Mouse (Mus musculus) hindbrain, postnatal 0 days (tissue): Measurements from ENCODE around the gene Prss48. TPM values are rescaled to one million over a fixed set of nuclear protein-coding genes. Genes with fewer than 3 reads are reported as not detected.

Source experiments
- ATAC-seq: fragments of 200-750 bp; cut with Nextera tagmentation; 2 replicates; pipeline ENCODE4 v1.8.0; 2017; ENCODE audit warnings: mild to moderate bottlenecking, moderate TSS enrichment, moderate library complexity
- DNase-seq: peaks from one replicate; pipeline ENCODE4 v3.0.0-alpha.2; 2015; ENCODE audit warnings: low spot score
- H3K27ac ChIP-seq: fragments of 300-500 bp; sonication (generic); 2 replicates; pipeline ENCODE4 v1.5.1; 2014; ENCODE audit warnings: mild to moderate bottlenecking
- H3K27me3 ChIP-seq: fragments of 300-500 bp; sonication (generic); 2 replicates; pipeline ENCODE4 v1.6.1; 2014; ENCODE audit warnings: low read length, mixed read lengths; ENCODE audit not compliant: insufficient read depth
- H3K36me3 ChIP-seq: fragments of 300-500 bp; sonication (generic); 2 replicates; pipeline ENCODE4 v1.6.1; 2014; ENCODE audit warnings: low read length, mixed read lengths; ENCODE audit not compliant: insufficient read depth
- H3K4me1 ChIP-seq: fragments of 300-500 bp; sonication (generic); 2 replicates; pipeline ENCODE4 v1.6.1; 2014; ENCODE audit warnings: antibody characterized with exemption, low read length, mixed read lengths; ENCODE audit not compliant: insufficient read depth
- H3K4me2 ChIP-seq: fragments of 300-500 bp; sonication (generic); 2 replicates; pipeline ENCODE4 v1.6.1; 2014; ENCODE audit warnings: low read depth, mild to moderate bottlenecking, low read length, moderate library complexity, mixed read lengths
- H3K4me3 ChIP-seq: fragments of 300-500 bp; sonication (generic); 2 replicates; pipeline ENCODE4 v1.5.1; 2014; ENCODE audit warnings: low read length
- H3K9ac ChIP-seq: fragments of 300-500 bp; sonication (generic); replicated peaks from 2 replicates; pipeline ENCODE4 v1.6.1; 2014; ENCODE audit warnings: mild to moderate bottlenecking, low read length, moderate library complexity, mixed read lengths
- H3K9me3 ChIP-seq: fragments of 300-500 bp; sonication (generic); 2 replicates; pipeline ENCODE4 v1.6.1; 2016; ENCODE audit warnings: low read length, mixed read lengths
- CTCF ChIP-seq: IDR thresholded peaks from 2 replicates; pipeline ENCODE4 v1.5.1; 2016; ENCODE audit warnings: antibody characterized with exemption, control low read depth, low read depth
- WGBS: fragments of 180-500 bp; shearing (Covaris S2); extraction: QIAGEN DNeasy Blood & Tissue Kit; methylation state at CpG from one replicate; pipeline ENCODE4 v1.1.7; 2014; 5-methylcytosine and 5-hydroxymethylcytosine counted together
- polyA plus RNA-seq: library from polyadenylated mRNA; unstranded; fragments of >200 nt; fragmentation: Nextera tagmentation; extraction: Ambion mirVana; gene quantifications from 2 replicates; pipeline ENCODE4 v1.2.1, GENCODE M21; 2015
- total RNA-seq: library from RNA; depleted of rRNA; stranded (reverse); fragments of >200 nt; gene quantifications from 2 replicates; pipeline ENCODE4 v1.2.3, GENCODE M21; 2014; rRNA removed

The Prss48 gene
- not detected in 2 replicates for total RNA-seq
- not detected in 2 replicates for polyA plus RNA-seq

DNA sequence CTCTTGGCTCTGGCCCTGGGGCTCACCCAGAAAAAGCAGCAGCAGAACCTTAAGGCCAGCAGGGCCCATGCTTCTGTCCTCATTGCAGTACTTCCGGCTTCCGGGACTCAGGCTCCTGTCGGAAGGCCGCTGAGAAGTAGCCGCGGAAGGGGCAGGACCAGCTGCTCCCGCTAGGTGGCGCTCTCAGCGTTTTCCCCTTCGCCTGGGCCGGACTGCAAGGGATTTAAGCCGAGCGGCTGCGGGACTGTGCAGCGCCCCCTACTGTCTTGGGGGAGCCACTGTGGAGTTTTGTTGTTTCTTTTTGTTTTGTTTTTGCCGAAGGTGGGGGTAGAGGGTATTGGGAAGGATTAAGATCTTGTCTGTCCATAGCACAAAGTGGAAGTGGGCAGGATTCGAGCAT lies at the start of gene Prss48:
Gene Prss48 (minus strand): TSS at position 69 of the 400 bp plus-strand sequence.
- ATAC-seq, result no peak
- DNase-seq, result no peak
- H3K9me3 ChIP-seq, result no peaks in the 10 kb centered on the region
- no peak within 1 kb of the TSS for H3K9ac ChIP-seq
- no peaks in the 10 kb centered on the region for H3K36me3 ChIP-seq
- 79% methylated on average over 17 of the region's 17 CpGs for WGBS
- 0 out of 2 replicates have a peak, but pooled peaks cover 5% of the 10 kb centered on the region for H3K4me1 ChIP-seq
- no peak within 1 kb of the TSS for H3K27ac ChIP-seq
- no peak within 1 kb of the TSS for H3K4me2 ChIP-seq
- peak; percentile 45 for TF ChIP-seq CTCF
- H3K27me3 ChIP-seq, result no peaks in the 10 kb centered on the region
- no peak within 1 kb of the TSS for H3K4me3 ChIP-seq

DNA sequence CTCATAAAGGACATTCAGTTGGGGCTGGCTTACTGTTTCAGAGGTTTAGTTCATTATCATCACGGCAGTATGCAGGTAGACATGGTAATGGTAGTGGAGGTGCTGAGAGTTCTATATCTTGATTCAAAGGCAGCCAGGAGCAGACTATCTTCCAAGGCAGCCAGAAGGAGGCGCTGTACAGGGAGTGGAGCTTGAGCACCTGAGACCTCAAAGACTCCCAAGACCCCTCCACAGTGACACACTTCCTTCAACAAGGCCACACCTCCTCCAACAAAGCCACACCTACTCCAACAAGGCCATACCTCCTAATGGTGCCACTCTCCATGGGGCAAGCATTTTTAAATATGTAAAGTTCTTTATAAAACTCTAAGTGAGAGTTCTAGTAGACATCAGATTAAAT lies 46.8 kb upstream of the Prss48 start:
- TF ChIP-seq CTCF, result no peak
- Histone ChIP-seq H3K4me2 (no peak overlapping the region), H3K4me3 (no peak overlapping the region), H3K9ac (no peak overlapping the region), H3K4me1 (no peaks in the 10 kb centered on the region), H3K36me3 (peaks cover 4% of the 10 kb centered on the region; the same call in 1 of the 2 replicates), H3K27ac (no peak overlapping the region), H3K9me3 (no peaks in the 10 kb centered on the region), H3K27me3 (no peaks in the 10 kb centered on the region)
- ATAC-seq (no peak), DNase-seq (no peak)
- WGBS, result 91% methylated on average over 2 of the region's 2 CpGs

DNA sequence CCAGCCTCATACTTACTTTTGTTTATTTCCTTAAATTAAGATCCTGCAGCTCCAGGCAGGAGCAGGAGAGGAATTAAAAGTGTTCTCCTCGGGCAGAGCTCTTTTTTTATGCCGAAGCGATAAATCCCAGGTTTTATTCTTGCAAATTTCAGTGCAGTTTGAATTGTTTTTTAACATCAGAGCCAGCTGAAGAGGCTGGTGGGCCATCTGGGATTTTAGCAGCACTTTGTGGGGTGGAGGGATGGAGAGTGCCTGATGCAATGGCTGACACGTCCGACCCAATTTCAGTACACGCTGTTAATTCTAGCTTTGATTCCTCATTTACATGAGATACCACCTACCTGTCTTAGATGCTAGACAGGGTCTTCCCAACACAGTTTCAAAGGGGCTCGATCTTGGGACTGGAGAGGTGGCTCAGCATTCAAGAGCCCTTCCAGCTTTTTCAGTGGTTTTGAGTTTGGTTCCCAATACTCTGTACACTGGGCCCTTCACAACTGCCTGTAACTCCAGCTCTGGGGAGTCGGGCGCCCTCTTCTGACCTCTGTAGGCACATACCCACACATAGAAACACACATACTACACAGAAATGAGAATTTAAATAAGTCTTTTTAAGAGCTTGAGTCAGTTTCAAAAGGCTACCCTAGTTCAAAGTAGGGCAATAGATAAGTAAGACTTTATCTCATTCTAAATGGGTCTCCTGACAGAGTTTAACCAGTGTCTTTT lies 45.6 kb upstream of the Prss48 start:
- H3K27ac ChIP-seq, result no peak overlapping the region
- no peak overlapping the region for H3K4me3 ChIP-seq
- DNase-seq (no peak), ATAC-seq (no peak)
- H3K9ac ChIP-seq, result no peak overlapping the region
- TF ChIP-seq CTCF, result no peak
- no peak overlapping the region for H3K4me2 ChIP-seq
- 95% methylated on average over 9 of the region's 9 CpGs for WGBS
- H3K4me1 ChIP-seq, result no peaks in the 10 kb centered on the region
- H3K27me3 ChIP-seq, result no peaks in the 10 kb centered on the region
- H3K36me3 ChIP-seq, result peaks cover 4% of the 10 kb centered on the region; the same call in 1 of the 2 replicates
- H3K9me3 ChIP-seq, result no peaks in the 10 kb centered on the region

DNA sequence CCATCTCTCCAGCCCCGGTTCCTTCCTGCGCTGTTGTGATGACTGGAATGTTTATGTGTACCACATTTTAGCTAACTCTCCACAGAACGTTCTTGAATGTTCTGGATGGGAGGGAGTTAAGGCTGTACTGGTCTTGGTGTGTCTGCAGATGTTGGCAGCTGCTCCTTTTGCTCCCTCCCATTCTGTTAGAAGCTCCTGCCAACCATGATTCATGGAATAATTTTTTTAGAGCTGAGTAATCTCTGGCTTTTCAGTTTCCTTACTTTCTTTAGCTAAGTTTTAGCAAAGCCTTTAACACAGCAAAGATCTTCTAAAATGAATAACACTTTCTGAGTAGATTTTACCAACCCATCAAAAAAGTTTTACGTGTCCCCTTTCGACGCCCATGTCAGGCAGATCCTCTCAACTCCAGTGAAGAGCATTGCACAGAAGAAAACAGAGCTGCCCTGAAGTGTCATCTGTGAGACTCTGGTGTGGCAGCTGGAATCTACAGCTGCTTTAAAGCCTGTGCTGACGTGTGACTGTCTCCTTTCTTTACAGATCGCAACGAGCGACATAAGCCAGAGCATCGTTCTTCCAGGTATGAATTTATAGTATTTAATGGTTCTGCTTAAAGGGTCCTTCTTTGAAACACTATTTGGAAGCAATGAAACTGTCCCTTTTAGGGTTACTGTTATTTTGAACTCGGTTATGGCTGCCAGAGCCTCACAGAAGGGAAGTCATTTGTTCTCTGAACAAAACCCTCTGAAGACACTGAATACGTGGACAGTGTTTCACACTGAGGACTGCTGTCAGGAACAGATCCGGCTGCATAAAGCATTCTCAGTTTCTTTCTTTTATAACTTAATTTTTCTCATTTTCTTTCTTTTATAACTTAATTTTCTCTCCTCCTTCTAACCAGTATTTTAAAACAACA lies 38.3 kb upstream of the Prss48 start:
- H3K36me3 ChIP-seq, result no peaks in the 10 kb centered on the region
- no peak overlapping the region for H3K9ac ChIP-seq

DNA sequence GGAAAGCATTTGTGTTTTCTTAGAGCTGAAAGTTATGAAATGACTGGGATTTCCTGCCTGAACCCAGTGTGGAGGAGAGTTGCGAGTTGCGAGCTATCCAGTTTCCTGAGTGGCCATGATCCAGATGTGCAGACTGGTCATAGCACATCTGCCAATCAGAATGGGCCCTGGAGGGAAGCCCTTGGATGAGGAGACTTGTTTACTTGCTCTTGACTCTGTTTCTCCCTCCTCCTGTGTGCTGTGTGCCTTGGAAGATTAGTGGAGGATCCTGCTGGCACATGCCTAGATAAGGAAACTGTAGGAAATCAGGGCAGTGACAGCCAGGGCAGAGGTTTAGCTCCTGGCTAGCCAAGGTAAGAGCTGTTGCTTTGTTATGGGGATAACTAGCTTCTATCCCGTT lies 36.4 kb upstream of the Prss48 start:
- Histone ChIP-seq H3K4me2 (no peak overlapping the region), H3K36me3 (no peaks in the 10 kb centered on the region), H3K4me3 (no peak overlapping the region), H3K4me1 (peaks cover 12% of the 10 kb centered on the region), H3K27ac (peak overlapping the region; percentile 41; the same call in 1 of the 2 replicates), H3K9ac (no peak overlapping the region), H3K9me3 (no peaks in the 10 kb centered on the region), H3K27me3 (no peaks in the 10 kb centered on the region)
- WGBS, result 56% methylated on average over 3 of the region's 3 CpGs
- ATAC-seq (no peak), DNase-seq (peak; percentile 15)
- TF ChIP-seq CTCF, result no peak

More for the DNA sequence above, 38.3 kb upstream of the Prss48 start:
- Histone ChIP-seq H3K27ac (0 out of 2 replicates have a peak overlapping the region, but pooled peaks have one; percentile 11), H3K4me3 (no peak overlapping the region), H3K27me3 (no peaks in the 10 kb centered on the region), H3K4me2 (no peak overlapping the region), H3K4me1 (peaks cover 12% of the 10 kb centered on the region), H3K9me3 (no peaks in the 10 kb centered on the region)
- ATAC-seq (no peak), DNase-seq (no peak)
- 67% methylated on average over 14 of the region's 14 CpGs for WGBS
- TF ChIP-seq CTCF, result no peak

DNA sequence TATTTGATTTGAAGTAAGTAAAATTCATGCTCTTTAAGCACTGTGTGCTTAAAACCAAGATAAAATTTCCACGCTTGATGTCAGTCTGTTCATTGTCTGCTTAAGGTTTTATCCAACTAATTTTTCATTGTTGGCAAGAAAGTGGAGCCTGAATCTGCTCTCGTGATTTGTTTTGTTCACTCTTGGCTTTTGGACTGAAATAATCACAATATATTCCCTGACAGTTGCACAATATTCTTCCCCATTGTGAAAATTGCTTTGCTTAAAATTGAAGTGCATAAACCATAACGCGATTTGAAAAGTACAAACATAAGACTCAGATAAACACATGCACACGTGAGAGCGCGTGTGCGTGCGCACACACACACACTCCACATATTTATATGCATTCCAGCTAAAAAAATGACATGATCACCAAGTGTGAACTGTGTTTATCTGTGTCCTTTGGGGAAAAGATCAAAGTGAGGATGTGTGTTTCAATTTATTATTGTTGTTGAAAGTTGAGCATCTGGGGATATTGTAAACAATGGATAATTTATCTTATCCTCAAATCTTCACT lies 35.7 kb upstream of the Prss48 start:
- Histone ChIP-seq H3K4me3 (no peak overlapping the region), H3K9me3 (no peaks in the 10 kb centered on the region), H3K9ac (no peak overlapping the region), H3K4me2 (no peak overlapping the region), H3K4me1 (peaks cover 12% of the 10 kb centered on the region), H3K27ac (peak overlapping the region; percentile 41; the same call in 1 of the 2 replicates), H3K27me3 (no peaks in the 10 kb centered on the region), H3K36me3 (no peaks in the 10 kb centered on the region)
- TF ChIP-seq CTCF, result no peak
- ATAC-seq, result no peak
- WGBS, result 80% methylated on average over 9 of the region's 9 CpGs
- DNase-seq, result no peak
